Mouse (Mus musculus) midbrain, embryonic 12.5 days (tissue): ENCODE data around the gene Washc2. TPM values are rescaled to one million over a fixed set of nuclear protein-coding genes. Genes with fewer than 3 reads are reported as not detected.
"Not testable (repeated sequence)": the region's sequence is repeated elsewhere in the genome, so short reads cannot be mapped to it uniquely, and the experiment has no call there.

Experiments
- ATAC-seq: fragments of 200-750 bp; cut with Nextera tagmentation; 2 replicates; pipeline ENCODE4 v1.8.0; 2017; ENCODE audit warnings: low read depth, moderate TSS enrichment, moderate library complexity; ENCODE audit not compliant: low FRiP score
- H3K27ac ChIP-seq: fragments of 300-500 bp; sonication (generic); replicated peaks from 2 replicates; pipeline ENCODE4 v1.5.1; 2016; ENCODE audit warnings: mild to moderate bottlenecking
- H3K27me3 ChIP-seq: fragments of 300-500 bp; sonication (generic); 2 replicates; pipeline ENCODE4 v1.6.1; 2016; ENCODE audit warnings: mild to moderate bottlenecking
- H3K36me3 ChIP-seq: fragments of 300-500 bp; sonication (generic); 2 replicates; pipeline ENCODE4 v1.6.1; 2016
- H3K4me1 ChIP-seq: fragments of 300-500 bp; sonication (generic); 2 replicates; pipeline ENCODE4 v1.6.1; 2016
- H3K4me2 ChIP-seq: fragments of 300-500 bp; sonication (generic); replicated peaks from 2 replicates; pipeline ENCODE4 v1.6.1; 2016; ENCODE audit warnings: mild to moderate bottlenecking, moderate library complexity
- H3K4me3 ChIP-seq: fragments of 300-500 bp; sonication (generic); 2 replicates; pipeline ENCODE4 v1.5.1; 2016; ENCODE audit warnings: mild to moderate bottlenecking
- H3K9ac ChIP-seq: fragments of 300-500 bp; sonication (generic); replicated peaks from 2 replicates; pipeline ENCODE4 v1.6.1; 2016; ENCODE audit warnings: mild to moderate bottlenecking, moderate library complexity
- H3K9me3 ChIP-seq: fragments of 300-500 bp; sonication (generic); 2 replicates; pipeline ENCODE4 v1.6.1; 2016; ENCODE audit warnings: mild to moderate bottlenecking
- WGBS: fragments of 180-500 bp; shearing (Covaris S2); methylation state at CpG from one replicate; pipeline ENCODE4 v1.1.7; 2016; 5-methylcytosine and 5-hydroxymethylcytosine counted together
- polyA plus RNA-seq: library from polyadenylated mRNA; unstranded; fragments of >200 nt; fragmentation: Nextera tagmentation; extraction: Ambion mirVana; gene quantifications from 2 replicates; pipeline ENCODE4 v1.2.1, GENCODE M21; 2016

Washc2 gene
- 65.0 and 68.2 TPM in 2 replicates for polyA plus RNA-seq

- ATAC-seq, result peak; percentile 99
- no peaks in the 10 kb centered on the region for H3K9me3 ChIP-seq
- peaks cover 20% of the 10 kb centered on the region for H3K4me1 ChIP-seq
- H3K4me2 ChIP-seq, result peak within 1 kb of the TSS; percentile 92
- under 1% methylated on average over 51 of the region's 51 CpGs for WGBS
- H3K9ac ChIP-seq, result peak within 1 kb of the TSS; percentile 83
- H3K36me3 ChIP-seq, result peaks cover 13% of the 10 kb centered on the region
- H3K4me3 ChIP-seq, result peak within 1 kb of the TSS; percentile 80
- H3K27me3 ChIP-seq, result no peaks in the 10 kb centered on the region
- peak within 1 kb of the TSS; percentile 76 for H3K27ac ChIP-seq
Measured at GRCm38 (mm10) chr6:116207729-116208534, at the start of gene Washc2. Washc2 (plus strand) TSS chr6:116208038.

GRCm38 (mm10) chr6:116166383-116166782, 41.5 kb upstream of the Washc2 start:
- peaks cover 17% of the 10 kb centered on the region for H3K36me3 ChIP-seq
- H3K27ac ChIP-seq, result no peak overlapping the region
- H3K4me3 ChIP-seq, result no peak overlapping the region
- no peak for ATAC-seq
- WGBS, result 87% methylated on average over 1 of the region's 1 CpGs
- no peaks in the 10 kb centered on the region for H3K4me1 ChIP-seq
- no peak overlapping the region for H3K9ac ChIP-seq
- H3K9me3 ChIP-seq, result no peaks in the 10 kb centered on the region
- no peak overlapping the region for H3K4me2 ChIP-seq
- no peaks in the 10 kb centered on the region for H3K27me3 ChIP-seq

- H3K36me3 ChIP-seq, result peaks cover 12% of the 10 kb centered on the region; the same call in 1 of the 2 replicates
- not testable (repeated sequence) for H3K4me3 ChIP-seq, ATAC-seq, H3K4me1 ChIP-seq, H3K4me2 ChIP-seq, H3K9ac ChIP-seq, H3K9me3 ChIP-seq, H3K27me3 ChIP-seq, H3K27ac ChIP-seq
- 73% methylated on average over 37 of the region's 37 CpGs for WGBS
Measured at GRCm38 (mm10) chr6:116173511-116174099, 34.2 kb upstream of the Washc2 start.

GRCm38 (mm10) chr6:116178376-116178775, 29.5 kb upstream of the Washc2 start:
- Histone ChIP-seq H3K36me3 (peaks cover 24% of the 10 kb centered on the region; the same call in 1 of the 2 replicates), H3K4me3 (no peak overlapping the region), H3K9me3 (no peaks in the 10 kb centered on the region), H3K4me2 (no peak overlapping the region), H3K9ac (no peak overlapping the region), H3K4me1 (no peaks in the 10 kb centered on the region; the same call in 1 of the 2 replicates), H3K27me3 (no peaks in the 10 kb centered on the region), H3K27ac (no peak overlapping the region)
- ATAC-seq, result no peak
- WGBS, result 99% methylated on average over 2 of the region's 2 CpGs

GRCm38 (mm10) chr6:116180731-116181130, 27.1 kb upstream of the Washc2 start:
- no peak for ATAC-seq
- Histone ChIP-seq H3K4me3 (no peak overlapping the region), H3K36me3 (peaks cover 24% of the 10 kb centered on the region; the same call in 1 of the 2 replicates), H3K9me3 (no peaks in the 10 kb centered on the region), H3K27me3 (no peaks in the 10 kb centered on the region), H3K9ac (no peak overlapping the region), H3K4me1 (no peaks in the 10 kb centered on the region; the same call in 1 of the 2 replicates), H3K27ac (no peak overlapping the region), H3K4me2 (no peak overlapping the region)
- WGBS, result 77% methylated on average over 3 of the region's 3 CpGs

GRCm38 (mm10) chr6:116183509-116183908, 24.3 kb upstream of the Washc2 start:
- Histone ChIP-seq H3K36me3 (peaks cover 12% of the 10 kb centered on the region; the same call in 1 of the 2 replicates), H3K9ac (no peak overlapping the region), H3K27me3 (no peaks in the 10 kb centered on the region), H3K9me3 (no peaks in the 10 kb centered on the region), H3K4me3 (no peak overlapping the region), H3K4me1 (no peaks in the 10 kb centered on the region; the same call in 1 of the 2 replicates), H3K27ac (no peak overlapping the region), H3K4me2 (no peak overlapping the region)
- 87% methylated on average over 5 of the region's 5 CpGs for WGBS
- ATAC-seq, result no peak

- Histone ChIP-seq H3K27ac (no peak overlapping the region), H3K27me3 (no peaks in the 10 kb centered on the region), H3K4me3 (no peak overlapping the region), H3K9ac (no peak overlapping the region), H3K36me3 (peaks cover 7% of the 10 kb centered on the region; the same call in 1 of the 2 replicates), H3K4me2 (no peak overlapping the region), H3K9me3 (no peaks in the 10 kb centered on the region), H3K4me1 (peaks cover 10% of the 10 kb centered on the region)
- WGBS, result 50% methylated on average over 2 of the region's 2 CpGs
- no peak for ATAC-seq
Measured at GRCm38 (mm10) chr6:116186485-116186884, 21.4 kb upstream of the Washc2 start.

GRCm38 (mm10) chr6:116189417-116189816, 18.4 kb upstream of the Washc2 start:
- WGBS, result 93% methylated on average over 1 of the region's 1 CpGs
- no peak overlapping the region for H3K4me3 ChIP-seq
- no peak for ATAC-seq
- H3K27me3 ChIP-seq, result no peaks in the 10 kb centered on the region
- no peak overlapping the region for H3K9ac ChIP-seq
- H3K27ac ChIP-seq, result no peak overlapping the region
- H3K9me3 ChIP-seq, result no peaks in the 10 kb centered on the region
- H3K4me2 ChIP-seq, result no peak overlapping the region
- H3K36me3 ChIP-seq, result no peaks in the 10 kb centered on the region
- H3K4me1 ChIP-seq, result peaks cover 26% of the 10 kb centered on the region

GRCm38 (mm10) chr6:116192809-116193311, 15.0 kb upstream of the Washc2 start:
- WGBS, result under 1% methylated on average over 44 of the region's 51 CpGs
- no peaks in the 10 kb centered on the region for H3K9me3 ChIP-seq
- H3K4me3 ChIP-seq, result peak overlapping the region; percentile 91
- peak overlapping the region; percentile 83 for H3K4me2 ChIP-seq
- H3K36me3 ChIP-seq, result no peaks in the 10 kb centered on the region
- H3K9ac ChIP-seq, result peak overlapping the region; percentile 90
- no peaks in the 10 kb centered on the region; the same call in 1 of the 2 replicates for H3K27me3 ChIP-seq
- ATAC-seq, result peak; percentile 92
- peaks cover 26% of the 10 kb centered on the region for H3K4me1 ChIP-seq
- H3K27ac ChIP-seq, result peak overlapping the region; percentile 85

GRCm38 (mm10) chr6:116193394-116194393, 14.1 kb upstream of the Washc2 start, which contains the start of gene Tmcc1:
Tmcc1 (minus strand) TSS chr6:116193486.
- Histone ChIP-seq H3K27me3 (no peaks in the 10 kb centered on the region; the same call in 1 of the 2 replicates), H3K9me3 (no peaks in the 10 kb centered on the region), H3K4me2 (peak within 1 kb of the TSS; percentile 83), H3K4me3 (peak within 1 kb of the TSS; percentile 91), H3K4me1 (peaks cover 26% of the 10 kb centered on the region), H3K36me3 (no peaks in the 10 kb centered on the region), H3K27ac (peak within 1 kb of the TSS; percentile 85), H3K9ac (peak within 1 kb of the TSS; percentile 90)
- peak; percentile 91 for ATAC-seq
- WGBS, result under 1% methylated on average over 61 of the region's 68 CpGs

GRCm38 (mm10) chr6:116195811-116196210, 12.0 kb upstream of the Washc2 start:
- H3K36me3 ChIP-seq, result no peaks in the 10 kb centered on the region
- H3K27me3 ChIP-seq, result no peaks in the 10 kb centered on the region; the same call in none of the 2 replicates
- H3K9me3 ChIP-seq, result no peaks in the 10 kb centered on the region
- WGBS, result 59% methylated on average over 8 of the region's 8 CpGs
- no peak overlapping the region for H3K4me2 ChIP-seq
- no peak overlapping the region for H3K27ac ChIP-seq
- peaks cover 22% of the 10 kb centered on the region for H3K4me1 ChIP-seq
- no peak overlapping the region for H3K9ac ChIP-seq
- no peak for ATAC-seq
- H3K4me3 ChIP-seq, result no peak overlapping the region
